Mouse (Mus musculus): ENCODE results near the gene Gm21060.
"Not testable (repeated sequence)": the region's sequence is repeated elsewhere in the genome, so short reads cannot be mapped to it uniquely, and the experiment has no call there.

Gene Gm21060

DNA sequence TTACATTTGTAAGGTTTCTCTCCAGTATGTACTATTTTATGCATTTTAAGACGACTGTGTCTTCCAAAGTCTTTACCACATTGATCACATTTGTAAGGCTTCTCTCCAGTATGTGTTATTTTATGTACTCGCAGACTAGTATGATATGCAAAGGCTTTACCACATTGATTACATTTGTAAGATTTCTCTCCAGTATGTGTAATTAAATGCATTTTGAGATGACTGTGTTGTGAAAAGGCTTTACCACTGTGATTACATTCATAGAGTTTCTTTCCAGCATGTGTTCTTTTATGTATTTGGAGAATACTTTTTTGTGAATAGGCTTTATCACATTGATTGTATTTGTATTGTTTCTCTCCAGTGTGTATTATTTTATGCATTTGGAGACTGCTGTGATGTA lies at the start of gene Gm21060:
Gene Gm21060, minus strand, starts transcription at position 101 of the 400 bp plus-strand sequence.
- no peak for DNase-seq

DNA sequence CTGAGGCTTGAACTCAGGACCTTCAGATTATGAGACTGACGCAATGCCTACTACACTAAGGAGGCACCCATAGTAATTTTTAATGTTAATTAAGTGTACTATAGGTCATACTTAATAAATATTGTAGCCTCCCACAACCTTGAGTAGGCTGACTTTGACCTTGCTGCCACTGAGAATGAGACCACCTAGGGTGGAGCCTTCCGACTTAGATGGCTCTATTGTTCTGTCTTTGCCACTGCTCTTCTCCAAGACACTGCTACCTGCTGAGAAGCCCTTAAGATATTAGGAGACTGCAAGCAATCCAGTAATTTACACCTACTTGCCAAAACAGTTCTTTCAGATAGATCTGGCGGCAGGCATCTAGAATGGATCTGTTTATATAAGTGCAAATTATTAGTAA lies 24.0 kb upstream of the Gm21060 start:
- not testable (repeated sequence) for DNase-seq

DNA sequence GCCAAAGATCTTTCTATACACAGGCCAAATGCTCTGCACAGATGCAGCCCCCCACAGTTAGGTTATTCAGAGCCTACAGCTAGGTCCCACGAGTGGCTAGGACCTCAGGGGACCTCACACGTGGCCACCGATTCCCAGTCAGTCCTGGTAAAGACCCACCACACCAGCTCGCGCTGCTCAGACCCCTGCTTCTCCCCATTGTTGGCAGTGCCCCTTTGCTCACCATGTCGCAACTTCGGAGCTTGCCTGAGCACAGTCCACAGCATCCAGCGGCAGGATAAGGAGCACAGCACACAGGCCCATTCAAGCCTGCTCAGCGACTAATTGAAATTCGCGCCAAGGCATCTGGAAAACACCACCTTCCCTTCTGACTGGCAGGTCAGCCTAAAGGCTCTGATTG lies 16.3 kb upstream of the Gm21060 start:
- DNase-seq = not testable (repeated sequence)

DNA sequence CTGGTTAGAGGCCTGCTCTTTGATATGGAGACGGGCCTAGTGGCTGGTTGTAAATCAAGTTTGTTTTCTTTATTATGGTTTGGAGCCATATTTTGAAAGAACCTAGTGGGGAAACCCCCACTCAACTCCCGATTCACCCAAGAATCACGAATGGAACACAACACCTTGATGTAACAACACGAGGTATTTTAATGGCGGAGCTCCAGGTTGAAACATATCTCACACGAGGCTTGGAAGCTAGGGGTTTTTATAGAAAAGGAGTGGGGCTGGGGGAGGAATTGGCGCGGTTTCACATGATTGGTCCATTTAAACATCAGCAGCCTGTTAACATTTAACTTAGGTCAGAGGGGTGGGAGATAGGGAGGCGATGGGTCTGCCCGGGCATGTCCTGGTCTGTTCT lies 15.5 kb upstream of the Gm21060 start:
- not testable (repeated sequence) for DNase-seq

DNA sequence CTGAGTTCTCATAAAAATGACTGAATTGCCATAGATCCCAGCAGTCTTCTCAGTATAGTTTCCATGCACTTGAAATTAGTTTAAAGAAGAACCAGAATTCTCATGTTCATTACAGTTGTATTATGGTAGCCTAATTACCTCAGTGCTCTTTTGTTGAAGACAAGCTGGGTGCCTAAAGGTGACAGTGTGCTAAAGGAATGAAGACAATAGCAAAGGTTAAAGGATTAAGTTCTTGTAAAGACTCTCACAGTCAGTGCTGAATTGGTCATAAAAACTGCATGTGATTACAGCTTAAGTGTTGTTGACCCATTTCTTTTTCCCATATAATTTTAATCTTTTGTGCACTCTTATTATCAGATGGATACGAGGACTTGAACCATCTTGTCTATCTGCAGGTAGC lies 11.2 kb upstream of the Gm21060 start:
- DNase-seq = not testable (repeated sequence)

DNA sequence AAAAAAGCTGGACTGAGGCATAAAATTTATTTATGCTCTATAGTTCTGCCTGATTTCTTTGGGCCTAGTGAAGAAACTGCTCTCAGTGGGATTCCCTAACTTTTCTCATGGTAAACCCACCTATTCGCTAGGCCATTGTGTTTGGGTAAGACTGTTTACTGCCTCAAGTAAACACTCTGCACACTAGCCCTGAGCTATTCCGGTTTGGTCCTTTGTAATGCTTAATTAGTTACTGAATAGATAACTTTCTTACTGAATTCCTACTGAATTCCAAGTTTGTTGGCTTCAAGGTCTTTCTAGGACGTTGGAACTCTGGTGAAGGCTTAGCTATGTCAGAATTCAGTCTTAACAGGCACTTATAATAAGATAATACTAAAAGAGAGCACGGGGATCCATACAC lies 11.8 kb downstream of the Gm21060 start:
- not testable (repeated sequence) for DNase-seq

DNA sequence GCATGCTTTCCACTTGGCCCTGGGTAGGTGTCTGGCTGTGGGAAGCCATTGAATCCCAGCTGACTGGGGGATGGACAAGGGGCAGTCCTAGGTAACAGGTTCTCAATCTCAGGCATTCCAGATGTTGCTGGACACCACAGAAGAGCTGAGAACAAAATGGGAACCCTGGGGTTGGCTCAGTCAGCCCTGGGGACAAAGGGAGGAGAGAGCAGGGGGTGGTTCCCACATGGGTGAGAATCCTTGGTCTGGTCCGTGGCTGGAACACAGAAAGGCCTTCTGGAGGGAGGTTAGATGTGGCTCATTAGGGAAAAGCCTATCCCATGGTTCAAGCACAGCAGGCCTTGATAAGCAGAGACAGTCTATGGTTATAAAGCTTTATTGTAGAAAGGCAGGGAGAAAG lies 13.3 kb downstream of the Gm21060 start:
- no peak for DNase-seq

DNA sequence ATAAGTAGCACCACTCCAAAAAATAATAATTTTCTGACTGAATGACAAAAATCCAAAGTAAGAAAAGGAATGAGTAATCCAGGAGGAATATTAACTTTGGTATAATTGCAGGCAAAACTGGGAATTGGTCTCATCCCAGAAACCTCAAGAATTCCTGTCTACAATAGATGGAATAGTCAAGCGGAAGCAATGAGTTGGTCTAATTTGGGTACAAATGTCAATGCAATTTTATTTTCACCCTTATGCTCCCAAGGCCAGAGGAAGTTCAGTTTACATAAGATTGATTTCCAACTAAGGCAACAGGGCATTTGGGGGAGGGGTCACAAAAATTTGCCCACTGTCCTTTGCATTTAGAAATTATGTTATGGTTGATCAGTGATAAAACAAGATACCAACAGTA lies 21.4 kb downstream of the Gm21060 start:
- DNase-seq = no peak

DNA sequence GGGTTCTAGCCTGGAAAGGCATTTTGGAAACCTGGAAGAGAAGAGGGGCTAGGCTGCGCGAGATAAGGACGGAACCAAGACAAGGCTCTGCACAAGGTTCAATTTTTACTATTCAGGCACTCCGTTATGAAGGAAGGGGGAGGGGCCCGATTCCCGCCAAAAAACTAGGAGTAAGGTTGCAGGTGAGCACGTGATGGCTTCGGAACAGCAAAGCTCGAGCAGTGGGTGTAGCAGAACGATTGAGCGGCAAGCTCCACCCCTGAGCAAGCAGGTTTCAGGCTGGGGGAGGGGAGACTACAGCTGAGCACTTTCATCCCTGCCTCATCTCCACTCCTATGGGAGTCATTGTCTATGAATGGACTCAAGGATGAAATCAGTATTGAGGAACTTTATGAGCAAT lies 27.7 kb downstream of the Gm21060 start:
- not testable (repeated sequence) for DNase-seq

DNA sequence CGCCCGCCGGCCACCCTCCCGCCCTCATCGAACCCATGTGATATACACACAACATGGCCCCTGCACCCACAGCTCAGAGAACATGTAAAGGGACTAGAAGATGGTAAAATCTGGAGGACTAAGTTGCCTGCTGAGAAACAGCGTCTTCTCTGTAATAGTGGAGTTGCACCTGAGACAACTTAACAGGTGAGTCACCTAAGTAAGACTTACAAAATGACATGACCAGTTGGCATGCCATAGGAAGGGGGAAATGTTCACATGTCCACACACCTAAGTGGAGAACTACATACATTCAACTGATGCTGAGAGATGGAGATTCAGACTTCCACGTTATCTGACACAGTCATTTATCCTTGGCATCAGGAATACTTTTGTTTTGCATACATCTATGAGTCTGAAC lies 29.7 kb downstream of the Gm21060 start:
- no peak for DNase-seq

DNA sequence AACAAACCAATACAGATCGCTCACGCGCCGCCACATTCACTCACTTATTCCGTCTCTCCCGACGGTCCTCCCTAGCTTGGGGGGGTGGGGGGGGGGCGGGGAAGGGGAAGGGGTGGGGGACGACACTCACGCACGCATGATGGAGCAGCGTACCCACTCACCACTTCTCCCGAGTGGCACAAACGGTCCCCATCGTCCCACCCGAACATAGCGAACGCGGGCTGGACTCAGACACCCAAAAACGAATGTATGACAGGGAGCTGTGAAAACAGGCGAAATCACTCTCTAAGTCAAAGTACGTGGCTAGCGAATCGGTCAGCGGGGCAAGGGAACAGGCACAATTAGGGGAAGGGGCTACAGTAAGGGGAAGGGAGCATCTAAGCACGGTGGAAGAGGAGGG lies 30.2 kb downstream of the Gm21060 start:
- peak; percentile 63 for DNase-seq

DNA sequence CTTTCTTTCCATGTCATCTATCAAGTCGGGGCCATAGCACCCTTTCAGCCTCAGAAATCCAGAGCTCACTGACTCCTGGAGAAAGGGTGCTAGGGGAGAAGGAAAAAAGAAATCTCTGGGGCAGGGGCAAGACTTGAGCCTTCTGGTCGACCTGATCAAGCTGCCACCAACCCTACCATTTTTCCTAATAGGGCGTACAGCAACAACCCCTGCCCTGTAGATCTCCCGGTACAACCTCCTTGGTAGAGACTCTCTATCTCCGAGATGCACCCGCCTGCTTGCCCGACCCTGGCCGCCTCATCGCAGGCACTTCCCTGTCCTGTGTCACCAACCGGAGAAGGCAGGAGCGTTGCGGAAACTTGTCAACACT lies 30.6 kb downstream of the Gm21060 start:
- DNase-seq = peak; percentile 76

DNA sequence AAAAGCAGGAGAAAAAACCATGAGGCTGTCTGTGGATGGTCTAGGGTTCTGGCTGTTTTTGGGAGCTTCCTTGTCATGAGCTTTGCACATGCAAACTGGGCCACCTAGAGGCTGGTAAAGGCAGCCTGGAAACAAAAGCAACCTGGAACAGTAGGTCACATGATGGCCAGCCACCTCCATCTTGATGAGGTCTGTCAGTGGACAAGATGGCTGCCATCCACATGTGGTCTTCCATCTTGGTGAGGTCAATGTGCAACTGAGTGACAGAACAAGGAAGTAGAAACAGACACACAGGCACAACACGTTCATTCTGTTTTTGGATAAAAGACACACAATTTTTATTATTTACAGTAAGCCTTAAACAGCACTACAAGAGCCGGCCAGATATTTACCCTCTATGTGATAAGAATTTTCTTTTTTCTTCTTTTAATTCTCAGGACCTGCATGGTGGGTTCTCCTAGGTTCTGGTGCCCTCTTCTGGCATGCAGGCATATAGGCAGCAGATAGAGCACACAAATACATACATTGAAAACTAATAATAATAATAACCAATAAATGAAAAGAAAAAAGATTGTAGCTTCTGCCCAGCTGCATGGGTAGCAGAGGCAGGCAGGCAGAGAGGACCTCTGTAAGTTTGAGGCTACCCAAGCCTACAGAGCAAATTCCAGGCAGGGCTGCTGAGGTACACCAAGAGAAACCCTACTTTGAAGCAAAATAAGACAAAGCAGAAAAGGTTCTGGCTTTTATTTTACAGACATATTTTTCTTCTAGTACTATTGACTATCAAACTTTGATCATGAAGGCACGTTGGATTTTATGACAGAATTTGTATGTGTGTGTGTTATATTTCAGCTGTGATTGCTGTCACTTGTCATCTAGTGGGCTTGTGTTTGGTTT lies 31.3 kb downstream of the Gm21060 start:
- peak; percentile 78 for DNase-seq

DNA sequence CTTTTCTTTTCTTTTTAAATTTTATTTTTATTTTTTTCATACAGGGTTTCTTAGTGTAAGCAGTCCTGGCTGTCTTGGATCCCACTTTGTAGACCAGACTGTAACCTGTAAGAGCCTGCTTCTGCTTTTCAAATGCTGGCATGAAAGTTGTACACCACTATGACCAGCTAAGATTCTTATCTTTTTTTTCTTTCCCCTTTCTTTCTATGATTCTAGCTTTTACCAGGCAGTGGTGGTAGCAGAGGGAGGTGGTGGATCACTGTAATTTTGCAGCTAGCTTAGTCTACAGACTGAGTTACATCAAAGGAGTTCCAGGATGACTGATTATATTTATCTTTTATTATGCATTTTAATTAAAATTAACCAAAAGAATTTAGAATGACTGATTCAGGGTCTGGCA lies 31.9 kb downstream of the Gm21060 start:
- no peak for DNase-seq

DNA sequence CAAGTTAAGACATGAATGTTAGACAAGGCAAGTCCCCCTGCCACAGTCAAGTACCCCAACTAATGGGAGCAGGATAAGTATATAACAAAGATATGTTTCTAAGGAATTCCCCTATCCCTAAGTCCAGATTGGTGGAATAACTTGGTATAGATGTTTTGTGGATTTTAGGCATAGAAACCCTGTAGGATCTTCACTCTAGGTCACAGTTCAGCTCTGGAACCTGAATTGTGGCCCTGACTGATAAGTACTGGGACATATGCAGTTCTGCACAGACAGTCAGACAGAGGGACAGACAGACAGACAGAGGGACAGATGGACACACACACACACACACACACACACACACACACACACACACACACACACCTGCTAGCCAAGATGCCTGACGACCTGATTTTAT lies 32.6 kb downstream of the Gm21060 start:
- DNase-seq = no peak

DNA sequence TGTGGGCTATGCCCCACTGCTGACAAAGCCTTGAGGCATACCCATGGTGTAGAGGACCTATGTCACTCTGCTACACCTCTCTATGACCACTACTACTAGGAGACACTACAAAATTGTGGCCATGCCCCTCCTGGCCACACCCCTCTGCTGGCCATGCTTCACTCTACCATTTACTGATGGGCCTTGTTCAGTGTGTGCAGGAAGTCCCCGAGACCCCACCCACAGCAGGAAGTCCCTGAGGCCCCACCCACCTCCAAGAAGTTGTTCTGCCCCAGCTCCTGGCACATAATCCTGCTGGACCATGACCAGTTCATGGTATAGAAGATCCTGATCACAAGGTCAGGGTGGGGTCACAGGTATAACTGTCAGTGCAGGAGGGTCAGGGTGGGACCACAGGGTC lies 35.6 kb downstream of the Gm21060 start:
- DNase-seq = peak; percentile 18

DNA sequence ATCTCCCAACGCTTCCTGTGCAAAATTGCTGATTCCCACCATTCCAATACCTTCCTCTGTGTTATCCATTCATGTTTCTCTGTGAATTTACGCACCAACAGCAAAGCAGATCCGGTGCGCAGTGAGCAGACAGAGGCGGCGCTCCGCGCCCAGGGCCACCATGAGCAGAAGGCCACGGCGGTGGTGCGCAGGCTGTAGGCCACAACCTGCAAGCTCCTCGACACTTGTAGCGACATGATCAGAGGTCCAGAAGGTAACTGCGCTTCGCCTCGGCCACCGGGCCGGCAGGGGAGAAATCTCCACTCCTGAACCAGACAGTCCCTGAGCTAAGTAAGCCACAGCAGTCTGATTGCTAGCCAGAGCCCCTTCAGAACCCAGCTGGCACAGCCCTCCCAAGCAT lies 39.1 kb downstream of the Gm21060 start:
- no peak for DNase-seq

DNA sequence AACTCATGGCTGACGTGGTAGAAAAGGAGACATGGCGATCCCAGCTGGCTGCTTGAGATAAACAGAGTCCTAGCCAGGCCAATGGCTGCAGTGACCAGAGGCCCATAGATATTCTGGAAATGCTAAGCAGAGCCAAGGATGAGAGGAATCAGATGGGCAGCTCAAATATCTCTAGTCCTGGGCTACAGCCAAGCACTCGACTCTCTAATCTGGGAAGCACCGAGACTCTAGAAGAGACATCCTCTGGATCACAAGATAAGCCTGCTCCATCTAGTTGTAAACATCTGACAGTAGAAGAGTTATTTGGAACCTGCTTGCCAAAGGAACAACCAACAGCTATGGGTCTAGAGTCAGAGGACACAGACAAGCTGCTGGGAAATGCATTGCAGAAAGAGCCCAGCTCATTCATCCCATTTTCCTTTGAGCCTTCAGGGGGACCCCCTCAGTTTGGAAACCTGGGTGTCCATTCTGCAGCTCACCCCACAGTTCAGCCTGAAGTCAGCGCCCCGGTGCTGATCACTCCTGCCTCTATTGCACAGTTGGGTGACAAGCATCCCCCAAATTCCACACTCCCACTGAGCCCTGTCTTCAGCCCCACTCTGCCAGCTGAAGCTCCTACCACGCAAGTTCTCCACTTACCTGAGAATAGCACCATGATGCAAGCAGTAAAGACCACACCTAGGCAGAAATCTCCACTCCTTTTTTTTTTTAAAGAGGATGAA lies 40.5 kb downstream of the Gm21060 start:
- DNase-seq = no peak

DNA sequence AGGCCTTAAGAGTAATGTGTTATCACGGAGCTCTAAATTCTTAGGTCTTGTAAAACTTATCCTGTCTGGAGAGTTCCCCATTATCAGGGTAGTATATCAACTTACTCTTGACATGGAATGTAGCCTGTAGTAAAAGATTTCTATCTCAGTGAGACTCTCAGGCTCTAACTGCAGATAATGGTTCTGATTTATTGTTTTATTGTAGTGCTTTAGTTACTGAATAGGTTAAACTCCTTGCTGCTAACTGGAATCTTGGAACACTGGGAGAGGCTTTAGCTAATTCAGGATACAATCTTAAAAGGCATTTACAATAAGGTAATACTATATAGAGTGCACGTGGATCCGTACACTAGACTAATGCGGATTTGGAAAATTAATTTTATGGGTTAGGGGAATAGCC lies 49.5 kb downstream of the Gm21060 start:
- DNase-seq = not testable (repeated sequence)

Data from thymus, postnatal 4 days (tissue).